Mouse (Mus musculus) kidney, embryonic 14.5 days (tissue): Measurements from ENCODE around the gene Rtbdn. TPM values are rescaled to one million over a fixed set of nuclear protein-coding genes. Genes with fewer than 3 reads are reported as not detected.

Experiments
- ATAC-seq: fragments of 200-750 bp; cut with Nextera tagmentation; 2 replicates; pipeline ENCODE4 v1.8.0; 2017; ENCODE audit warnings: moderate number of reproducible peaks, mild to moderate bottlenecking, moderate TSS enrichment, moderate library complexity; ENCODE audit not compliant: low FRiP score, low TSS enrichment
- H3K27ac ChIP-seq: fragments of 300-500 bp; sonication (generic); 2 replicates; pipeline ENCODE4 v1.5.1; 2014; ENCODE audit warnings: low read depth, mild to moderate bottlenecking, low read length, moderate library complexity, mixed read lengths
- H3K27me3 ChIP-seq: fragments of 300-500 bp; sonication (generic); 2 replicates; pipeline ENCODE4 v1.6.1; 2014; ENCODE audit warnings: mild to moderate bottlenecking, low read length; ENCODE audit not compliant: control insufficient read depth, insufficient read depth
- H3K36me3 ChIP-seq: fragments of 300-500 bp; sonication (generic); 2 replicates; pipeline ENCODE4 v1.6.1; 2014; ENCODE audit warnings: low read length, mixed read lengths; ENCODE audit not compliant: control insufficient read depth, insufficient read depth
- H3K4me1 ChIP-seq: fragments of 300-500 bp; sonication (generic); 2 replicates; pipeline ENCODE4 v1.6.1; 2014; ENCODE audit warnings: low read length, mixed read lengths; ENCODE audit not compliant: control insufficient read depth, insufficient read depth
- H3K4me2 ChIP-seq: fragments of 300-500 bp; sonication (generic); replicated peaks from 2 replicates; pipeline ENCODE4 v1.6.1; 2014; ENCODE audit warnings: low read depth, mild to moderate bottlenecking, low read length
- H3K4me3 ChIP-seq: fragments of 300-500 bp; sonication (generic); 2 replicates; pipeline ENCODE4 v1.5.1; 2014; ENCODE audit warnings: mild to moderate bottlenecking, low read length
- H3K9ac ChIP-seq: fragments of 300-500 bp; sonication (generic); 2 replicates; pipeline ENCODE4 v1.6.1; 2014; ENCODE audit warnings: low read depth, mild to moderate bottlenecking, low read length, moderate library complexity
- H3K9me3 ChIP-seq: fragments of 300-500 bp; sonication (generic); 2 replicates; pipeline ENCODE4 v1.6.1; 2016; ENCODE audit warnings: low read length; ENCODE audit not compliant: control insufficient read depth
- WGBS: fragments of 180-500 bp; shearing (Covaris S2); extraction: QIAGEN DNeasy Blood & Tissue Kit; methylation state at CpG from one replicate; pipeline ENCODE4 v1.1.7; 2014; 5-methylcytosine and 5-hydroxymethylcytosine counted together
- polyA plus RNA-seq: library from polyadenylated mRNA; unstranded; fragments of >200 nt; fragmentation: Nextera tagmentation; extraction: Ambion mirVana; gene quantifications from 2 replicates; pipeline ENCODE4 v1.2.1, GENCODE M21; 2014

The Rtbdn gene
- polyA plus RNA-seq, 1 experiment from 2014 or later = not detected

GRCm38 (mm10) chr8:84913502-84913900, 33.3 kb upstream of the Rtbdn start:
- H3K27ac ChIP-seq = no peak overlapping the region
- H3K4me2 ChIP-seq = peak overlapping the region; percentile 84
- ATAC-seq = no peak
- H3K36me3 ChIP-seq = no peaks in the 10 kb centered on the region
- peaks cover 3% of the 10 kb centered on the region; the same call in 1 of the 2 replicates for H3K9me3 ChIP-seq
- peak overlapping the region; percentile 40; the same call in 1 of the 2 replicates for H3K9ac ChIP-seq
- 15% methylated on average over 9 of the region's 9 CpGs for WGBS
- peaks cover 53% of the 10 kb centered on the region for H3K27me3 ChIP-seq
- peak overlapping the region; percentile 44 for H3K4me3 ChIP-seq
- H3K4me1 ChIP-seq = peaks cover 12% of the 10 kb centered on the region

GRCm38 (mm10) chr8:84913960-84914359, 32.8 kb upstream of the Rtbdn start:
- H3K27me3 ChIP-seq = peaks cover 56% of the 10 kb centered on the region
- H3K9me3 ChIP-seq = peaks cover 3% of the 10 kb centered on the region; the same call in 1 of the 2 replicates
- H3K4me1 ChIP-seq = peaks cover 9% of the 10 kb centered on the region
- H3K36me3 ChIP-seq = no peaks in the 10 kb centered on the region
- no peak overlapping the region for H3K27ac ChIP-seq
- no peak overlapping the region for H3K4me3 ChIP-seq
- ATAC-seq = no peak
- 35% methylated on average over 4 of the region's 4 CpGs for WGBS
- H3K9ac ChIP-seq = no peak overlapping the region
- no peak overlapping the region for H3K4me2 ChIP-seq

- 88% methylated on average over 8 of the region's 8 CpGs for WGBS
- no peak overlapping the region for H3K9ac ChIP-seq
- H3K4me2 ChIP-seq = no peak overlapping the region
- no peak overlapping the region for H3K4me3 ChIP-seq
- no peaks in the 10 kb centered on the region for H3K36me3 ChIP-seq
- ATAC-seq = no peak
- H3K9me3 ChIP-seq = peaks cover 3% of the 10 kb centered on the region; the same call in 1 of the 2 replicates
- no peak overlapping the region for H3K27ac ChIP-seq
- H3K4me1 ChIP-seq = peaks cover 5% of the 10 kb centered on the region
- H3K27me3 ChIP-seq = peaks cover 48% of the 10 kb centered on the region
Observed at GRCm38 (mm10) chr8:84915269-84915668, 31.5 kb upstream of the Rtbdn start.

GRCm38 (mm10) chr8:84917781-84918180, 29.0 kb upstream of the Rtbdn start:
- H3K27me3 ChIP-seq = peaks cover 30% of the 10 kb centered on the region
- H3K27ac ChIP-seq = no peak overlapping the region
- no peak overlapping the region for H3K4me3 ChIP-seq
- H3K9ac ChIP-seq = no peak overlapping the region
- no peak for ATAC-seq
- H3K4me1 ChIP-seq = peaks cover 4% of the 10 kb centered on the region
- H3K36me3 ChIP-seq = no peaks in the 10 kb centered on the region
- H3K4me2 ChIP-seq = no peak overlapping the region
- H3K9me3 ChIP-seq = peaks cover 3% of the 10 kb centered on the region; the same call in 1 of the 2 replicates
- 36% methylated on average over 20 of the region's 20 CpGs for WGBS

GRCm38 (mm10) chr8:84918646-84919045, 28.1 kb upstream of the Rtbdn start:
- Histone ChIP-seq H3K27me3 (peaks cover 25% of the 10 kb centered on the region), H3K9me3 (peaks cover 3% of the 10 kb centered on the region; the same call in 1 of the 2 replicates), H3K9ac (no peak overlapping the region), H3K36me3 (no peaks in the 10 kb centered on the region), H3K4me2 (no peak overlapping the region), H3K4me3 (no peak overlapping the region), H3K4me1 (no peaks in the 10 kb centered on the region; the same call in 1 of the 2 replicates), H3K27ac (no peak overlapping the region)
- WGBS = 93% methylated on average over 15 of the region's 15 CpGs
- ATAC-seq = no peak

GRCm38 (mm10) chr8:84921596-84921995, 25.2 kb upstream of the Rtbdn start:
- no peaks in the 10 kb centered on the region for H3K36me3 ChIP-seq
- H3K4me3 ChIP-seq = no peak overlapping the region
- H3K9ac ChIP-seq = no peak overlapping the region
- no peaks in the 10 kb centered on the region for H3K4me1 ChIP-seq
- peaks cover 18% of the 10 kb centered on the region for H3K27me3 ChIP-seq
- H3K9me3 ChIP-seq = no peaks in the 10 kb centered on the region
- no peak overlapping the region for H3K4me2 ChIP-seq
- 75% methylated on average over 2 of the region's 2 CpGs for WGBS
- no peak overlapping the region for H3K27ac ChIP-seq
- ATAC-seq = no peak

- H3K4me1 ChIP-seq = 0 out of 2 replicates have a peak, but pooled peaks cover 3% of the 10 kb centered on the region
- H3K9ac ChIP-seq = no peak overlapping the region
- H3K27ac ChIP-seq = no peak overlapping the region
- WGBS = 78% methylated on average over 7 of the region's 7 CpGs
- H3K27me3 ChIP-seq = peaks cover 17% of the 10 kb centered on the region
- no peak overlapping the region for H3K4me2 ChIP-seq
- H3K4me3 ChIP-seq = no peak overlapping the region
- no peaks in the 10 kb centered on the region for H3K36me3 ChIP-seq
- H3K9me3 ChIP-seq = no peaks in the 10 kb centered on the region
- ATAC-seq = no peak
Observed at GRCm38 (mm10) chr8:84925557-84925956, 21.2 kb upstream of the Rtbdn start.

- H3K4me3 ChIP-seq = no peak overlapping the region
- ATAC-seq = no peak
- H3K9me3 ChIP-seq = no peaks in the 10 kb centered on the region
- H3K36me3 ChIP-seq = no peaks in the 10 kb centered on the region
- 73% methylated on average over 1 of the region's 1 CpGs for WGBS
- H3K4me1 ChIP-seq = 0 out of 2 replicates have a peak, but pooled peaks cover 3% of the 10 kb centered on the region
- no peak overlapping the region for H3K9ac ChIP-seq
- no peak overlapping the region for H3K4me2 ChIP-seq
- no peak overlapping the region for H3K27ac ChIP-seq
- peaks cover 23% of the 10 kb centered on the region for H3K27me3 ChIP-seq
Observed at GRCm38 (mm10) chr8:84927513-84927912, 19.3 kb upstream of the Rtbdn start.

- Histone ChIP-seq H3K36me3 (no peaks in the 10 kb centered on the region), H3K4me3 (peak overlapping the region; percentile 35), H3K4me1 (0 out of 2 replicates have a peak, but pooled peaks cover 3% of the 10 kb centered on the region), H3K27me3 (peaks cover 25% of the 10 kb centered on the region), H3K9ac (no peak overlapping the region), H3K4me2 (peak overlapping the region; percentile 58), H3K27ac (no peak overlapping the region), H3K9me3 (no peaks in the 10 kb centered on the region)
- WGBS = 2% methylated on average over 49 of the region's 52 CpGs
- ATAC-seq = peak; percentile 84
Observed at GRCm38 (mm10) chr8:84928456-84929306, 18.1 kb upstream of the Rtbdn start.
